Mouse (Mus musculus): ENCODE data around the gene Luc7l2.

DNA sequence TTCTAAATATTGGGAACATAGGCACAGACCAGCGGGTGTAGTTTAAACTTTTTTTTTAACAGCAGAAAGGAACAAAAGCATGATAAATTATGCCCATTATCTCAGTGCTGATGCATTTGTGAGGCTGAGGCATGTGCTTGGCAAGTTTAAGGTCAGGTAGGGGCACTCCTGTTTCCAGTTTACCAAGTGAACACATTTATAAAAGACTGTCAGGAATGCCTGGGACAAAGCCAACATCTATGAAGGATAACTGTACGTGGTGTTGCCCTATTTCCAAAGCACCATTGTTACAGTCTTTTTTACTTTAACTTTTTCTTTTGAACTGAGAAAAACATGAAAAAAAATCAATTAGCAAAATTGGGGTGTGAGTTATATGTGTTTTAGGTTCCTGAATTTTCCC, 58.8 kb downstream of the Luc7l2 start:
- TF ChIP-seq CTCF (IDR thresholded peaks at IDR 0.05; ENCODE audit: extremely low read depth, insufficient read depth, low read length) = no peak
- no peak for TF ChIP-seq POLR2A (IDR thresholded peaks at IDR 0.05; ENCODE audit: extremely low read depth, insufficient read depth, low read length)
